Mouse (Mus musculus) lung, adult 2 months (tissue): ENCODE results near the gene Clec4b1.

Source experiments
- CTCF ChIP-seq: fragments of 200-500 bp; IDR thresholded peaks from 2 replicates; pipeline ENCODE4 v1.5.1; 2011; ENCODE audit warnings: mild to moderate bottlenecking, low read length, control low read depth; ENCODE audit not compliant: insufficient read depth
- POLR2A ChIP-seq: fragments of 200-500 bp; IDR thresholded peaks from 2 replicates; pipeline ENCODE4 v1.6.1; 2011; ENCODE audit warnings: low read depth, mild to moderate bottlenecking, control low read depth, low read length, borderline replicate concordance; ENCODE audit errors: extremely low read depth

GRCm38 (mm10) chr6:123005591-123005990 is 44.2 kb upstream of the Clec4b1 start:
- no peak for TF ChIP-seq POLR2A
- TF ChIP-seq CTCF = no peak
